Mouse (Mus musculus): ENCODE measurements around the gene Txndc15.

GRCm38 (mm10) chr13:55687927-55688602 is 26.4 kb upstream of the Txndc15 start:
- TF ChIP-seq POLR2A (IDR thresholded peaks at IDR 0.05; ENCODE audit: control insufficient read depth, extremely low read depth, insufficient read depth, low read length, poor library complexity) (no peak), CTCF (IDR thresholded peaks at IDR 0.05; ENCODE audit: borderline replicate concordance, control insufficient read depth, extremely low read depth, insufficient read depth, low read length, poor library complexity) (no peak)
